Comparison of ENCODE assay signal across 11 mouse cellular contexts in the genomic region with DNA sequence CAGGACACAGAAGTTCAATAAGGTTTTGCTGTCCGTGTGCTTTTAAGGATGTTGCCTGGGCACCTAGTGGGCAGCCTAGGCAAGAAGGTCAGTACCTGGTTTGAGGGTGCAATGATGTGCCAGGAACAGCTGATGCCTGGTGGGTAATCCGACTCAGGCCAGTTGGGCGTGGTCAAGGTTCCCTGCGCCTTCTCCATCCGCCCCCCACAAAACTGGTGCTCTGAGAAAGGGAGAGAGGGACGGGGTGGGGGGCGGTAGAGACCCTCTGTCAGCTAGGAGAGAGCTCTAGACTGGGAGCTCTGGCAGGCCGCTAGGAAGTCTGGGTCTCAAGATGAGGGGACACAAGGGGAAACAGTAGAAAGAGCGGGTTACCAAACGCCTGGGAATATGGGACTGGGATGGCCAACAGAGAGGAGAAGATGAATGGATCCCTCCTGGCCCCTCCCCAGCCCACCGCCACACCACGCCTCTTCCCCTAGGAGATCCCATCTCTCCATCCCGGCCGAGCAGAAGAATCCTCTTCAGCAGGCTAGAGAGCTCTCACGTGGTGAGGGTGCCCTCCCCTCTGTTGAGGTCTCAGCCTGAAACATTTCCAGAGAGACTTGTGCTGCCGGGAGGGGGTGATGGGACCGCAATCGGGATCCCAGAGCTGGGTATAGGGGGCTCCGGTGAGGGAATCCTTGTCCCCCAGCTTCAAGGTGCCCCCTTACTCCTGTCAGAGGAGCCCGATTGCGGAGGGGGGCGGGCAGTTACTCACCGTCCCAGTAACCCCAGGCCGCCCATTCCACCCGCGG. TPM values are rescaled to one million over a fixed set of nuclear protein-coding genes. Genes with fewer than 3 reads are reported as not detected.
DNase-seq lines count a peak whose midpoint lies in the region; ATAC-seq and TF ChIP-seq lines count a peak whose summit lies in the region.
"Had no signal": no experiment of that assay in that cellular context is flagged by ENCODE, and none has a peak within 500 bp of the region (broad histone marks: within the 10 kb centered on the region; RNA-seq: fewer than 3 reads in every experiment).

No protein-coding gene starts in this region.

- no peak for TF ChIP-seq CTCF in ES-Bruce4 (IDR thresholded peaks at IDR 0.05; ENCODE audit: low read depth, low read length)

- WGBS in heart, embryonic 12.5 days: 28% methylated on average over 26 of the region's 26 CpGs
- 12% methylated on average over 25 of the region's 26 CpGs for WGBS in forebrain, embryonic 14.5 days
- 41% methylated on average over 26 of the region's 26 CpGs for WGBS in liver, embryonic 13.5 days (ENCODE audit: insufficient replicate concordance)

- H3K4me1 ChIP-seq in heart, embryonic 12.5 days (replicated peaks): peaks cover 51% of the 10 kb centered on the region
- H3K4me1 ChIP-seq in ES-Bruce4 (ENCODE audit: control insufficient read depth, insufficient read depth, low read length): peaks cover 10% of the 10 kb centered on the region
- H3K4me1 ChIP-seq in forebrain, embryonic 14.5 days (ENCODE audit: control insufficient read depth, insufficient read depth, low read length): no peaks in the 10 kb centered on the region; the same call in 1 of the 2 replicates
- H3K4me1 ChIP-seq in liver, embryonic 13.5 days (replicated peaks): peaks cover 76% of the 10 kb centered on the region

- H3K27me3 ChIP-seq in heart, embryonic 12.5 days (replicated peaks): peaks cover 15% of the 10 kb centered on the region
- H3K27me3 ChIP-seq in ES-Bruce4 (ENCODE audit: control insufficient read depth, insufficient read depth, low read length, poor library complexity, severe bottlenecking): no peaks in the 10 kb centered on the region
- H3K27me3 ChIP-seq in forebrain, embryonic 14.5 days (replicated peaks; ENCODE audit: control insufficient read depth, insufficient read depth, low read length): 0 out of 2 replicates have a peak, but pooled peaks cover 3% of the 10 kb centered on the region
- peaks cover 20% of the 10 kb centered on the region for H3K27me3 ChIP-seq in liver, embryonic 13.5 days

- no peak for ATAC-seq in heart, embryonic 12.5 days (ENCODE audit: insufficient number of reproducible peaks, low FRiP score)
- ATAC-seq in forebrain, embryonic 14.5 days: 0 out of 2 replicates have a peak, but pooled peaks have one; percentile 29
- ATAC-seq in liver, embryonic 13.5 days (ENCODE audit: low read depth): no peak

- H3K36me3 ChIP-seq in heart, embryonic 12.5 days: peaks cover 43% of the 10 kb centered on the region
- peaks cover 10% of the 10 kb centered on the region for H3K36me3 ChIP-seq in ES-Bruce4 (ENCODE audit: control insufficient read depth, insufficient read depth, low read length, poor library complexity, severe bottlenecking)
- no peaks in the 10 kb centered on the region for H3K36me3 ChIP-seq in forebrain, embryonic 14.5 days (ENCODE audit: control insufficient read depth, insufficient read depth, low read length)
- H3K36me3 ChIP-seq in liver, embryonic 13.5 days: peaks cover 7% of the 10 kb centered on the region; the same call in 1 of the 2 replicates

- TF ChIP-seq POLR2A in ES-Bruce4 (IDR thresholded peaks at IDR 0.05; ENCODE audit: insufficient read depth, low read length): no peak

- peak overlapping the region; percentile 64 for H3K9ac ChIP-seq in heart, embryonic 12.5 days
- peak overlapping the region; percentile 62 for H3K9ac ChIP-seq in ES-Bruce4 (ENCODE audit: low read depth, poor library complexity, severe bottlenecking)
- H3K9ac ChIP-seq in forebrain, embryonic 14.5 days (ENCODE audit: low read length): peak overlapping the region; percentile 4; the same call in 1 of the 2 replicates
- 0 out of 2 replicates have a peak overlapping the region, but pooled peaks have one; percentile 15 for H3K9ac ChIP-seq in liver, embryonic 13.5 days

- H3K9me3 ChIP-seq in heart, embryonic 12.5 days (replicated peaks): no peaks in the 10 kb centered on the region
- H3K9me3 ChIP-seq in ES-Bruce4 (replicated peaks; ENCODE audit: control insufficient read depth, insufficient read depth, low read length, poor library complexity, severe bottlenecking): no peaks in the 10 kb centered on the region
- H3K9me3 ChIP-seq in forebrain, embryonic 14.5 days (replicated peaks; ENCODE audit: control insufficient read depth, low read length): no peaks in the 10 kb centered on the region
- H3K9me3 ChIP-seq in liver, embryonic 13.5 days (replicated peaks): no peaks in the 10 kb centered on the region

- H3K4me2 ChIP-seq in heart, embryonic 12.5 days: peak overlapping the region; percentile 62
- H3K4me2 ChIP-seq in forebrain, embryonic 14.5 days (ENCODE audit: low read length): 0 out of 2 replicates have a peak overlapping the region, but pooled peaks have one; percentile 4
- 0 out of 2 replicates have a peak overlapping the region, but pooled peaks have one; percentile 10 for H3K4me2 ChIP-seq in liver, embryonic 13.5 days

- 0 out of 2 replicates have a peak, but pooled peaks have one; percentile 10 for TF ChIP-seq EP300 in ES-Bruce4 (IDR thresholded peaks at IDR 0.05; ENCODE audit: insufficient read depth, low read depth, low read length)

- H3K27ac ChIP-seq in heart, embryonic 12.5 days (ENCODE audit: poor library complexity, severe bottlenecking): no peak overlapping the region
- H3K27ac ChIP-seq in ES-Bruce4 (ENCODE audit: insufficient read depth, low read length): peak overlapping the region; percentile 44
- H3K27ac ChIP-seq in forebrain, embryonic 14.5 days (ENCODE audit: low read depth, low read length): no peak overlapping the region
- H3K27ac ChIP-seq in liver, embryonic 13.5 days: no peak overlapping the region; the same call in 1 of the 2 replicates

- intact Hi-C loops in heart, postnatal 25 days (cut with DNase I): no loop called here

- H3K4me3 ChIP-seq in heart, embryonic 12.5 days: peak overlapping the region; percentile 31; the same call in 1 of the 2 replicates
- H3K4me3 ChIP-seq in ES-Bruce4 (ENCODE audit: low read depth, low read length): peak overlapping the region; percentile 48
- H3K4me3 ChIP-seq in forebrain, embryonic 14.5 days (ENCODE audit: low read depth, low read length): no peak overlapping the region
- no peak overlapping the region for H3K4me3 ChIP-seq in liver, embryonic 13.5 days (replicated peaks)

- no peak for DNase-seq in heart, postnatal 25 days (ENCODE audit: low spot score)
- no peak for DNase-seq in forebrain, embryonic 14.5 days (ENCODE audit: low spot score)
- DNase-seq in liver, embryonic 13.5 days: no peak
- DNase-seq in layer of hippocampus, postnatal 25 days (ENCODE audit: extremely low spot score in 1 of 2, low spot score in 1 of 2): no peak
- no peak for DNase-seq in cerebellum, postnatal 36 days
- no peak for DNase-seq in cerebellum, postnatal 4 days (ENCODE audit: low spot score in 2 of 2)
- DNase-seq: gastrocnemius, postnatal 14 days; right cerebral cortex, adult 18-20 months had no signal

RNA-seq across cellular contexts. Expression of gene Pcolce, which starts 5.5 kb away (rescaled TPM):
- polyA plus RNA-seq in heart, embryonic 12.5 days (2016; fragmentation: Nextera tagmentation; extraction: Ambion mirVana): 109 and 118 TPM in 2 replicates
- total RNA-seq in heart, postnatal 25 days (2021): 10 to 100 TPM; 66.9 to 71.3 TPM
- polyA plus RNA-seq in ES-Bruce4 (2011; ENCODE audit: insufficient read depth, insufficient read length, low read depth, missing spikeins): 49.2 and 60.6 TPM in 2 replicates
- 10.5 and 12.3 TPM in 2 replicates for polyA plus RNA-seq in forebrain, embryonic 14.5 days (2014; fragmentation: Nextera tagmentation; extraction: Ambion mirVana)
- polyA plus RNA-seq in liver, embryonic 13.5 days (2015; fragmentation: Nextera tagmentation; extraction: Ambion mirVana): 15.5 and 16.1 TPM in 2 replicates
- 1 to 10 TPM; 6.7 to 9.2 TPM for total RNA-seq in layer of hippocampus, postnatal 25 days (2021)

RNA-seq across cellular contexts. Expression of gene Mospd3, which starts 7.2 kb away (rescaled TPM):
- polyA plus RNA-seq in heart, embryonic 12.5 days (2016; fragmentation: Nextera tagmentation; extraction: Ambion mirVana): 18.7 and 18.8 TPM in 2 replicates
- total RNA-seq in heart, postnatal 25 days (2021): 10 to 100 TPM; 16.2 to 17.5 TPM
- polyA plus RNA-seq in ES-Bruce4 (2011; ENCODE audit: insufficient read depth, insufficient read length, low read depth, missing spikeins): 20.3 and 22.4 TPM in 2 replicates
- 44.4 and 58.4 TPM in 2 replicates for polyA plus RNA-seq in forebrain, embryonic 14.5 days (2014; fragmentation: Nextera tagmentation; extraction: Ambion mirVana)
- 32.3 and 32.8 TPM in 2 replicates for polyA plus RNA-seq in liver, embryonic 13.5 days (2015; fragmentation: Nextera tagmentation; extraction: Ambion mirVana)
- 10 to 100 TPM; 33.6 TPM for total RNA-seq in layer of hippocampus, postnatal 25 days (2021)

RNA-seq across cellular contexts. Expression of gene Fbxo24, which starts 20.7 kb away (rescaled TPM):
- 0.15 TPM in 1 of 2 replicates, not detected in the other for polyA plus RNA-seq in heart, embryonic 12.5 days (2016; fragmentation: Nextera tagmentation; extraction: Ambion mirVana)
- under 1 TPM; 0.11 to 0.36 TPM for total RNA-seq in heart, postnatal 25 days (2021)
- 0.48 and 0.94 TPM in 2 replicates for polyA plus RNA-seq in ES-Bruce4 (2011; ENCODE audit: insufficient read depth, insufficient read length, low read depth, missing spikeins)
- 0.10 TPM in 1 of 2 replicates, not detected in the other for polyA plus RNA-seq in forebrain, embryonic 14.5 days (2014; fragmentation: Nextera tagmentation; extraction: Ambion mirVana)
- 0.08 TPM in 1 of 2 replicates, not detected in the other for polyA plus RNA-seq in liver, embryonic 13.5 days (2015; fragmentation: Nextera tagmentation; extraction: Ambion mirVana)
- under 1 TPM; 0.27 to 0.31 TPM for total RNA-seq in layer of hippocampus, postnatal 25 days (2021)
- total RNA-seq: liver, adult 2 months had no signal

RNA-seq across cellular contexts. Expression of gene Lrch4, which starts 20.9 kb away (rescaled TPM):
- polyA plus RNA-seq in heart, embryonic 12.5 days (2016; fragmentation: Nextera tagmentation; extraction: Ambion mirVana): 24.3 and 27.3 TPM in 2 replicates
- total RNA-seq in heart, postnatal 25 days (2021): 10 to 100 TPM; 17.6 to 18.2 TPM
- polyA plus RNA-seq in ES-Bruce4 (2011; ENCODE audit: insufficient read depth, insufficient read length, low read depth, missing spikeins): 25.1 and 28.6 TPM in 2 replicates
- polyA plus RNA-seq in forebrain, embryonic 14.5 days (2014; fragmentation: Nextera tagmentation; extraction: Ambion mirVana): 12.3 and 12.4 TPM in 2 replicates
- 24.8 and 32.0 TPM in 2 replicates for polyA plus RNA-seq in liver, embryonic 13.5 days (2015; fragmentation: Nextera tagmentation; extraction: Ambion mirVana)
- 10 to 100 TPM; 19.3 to 23.5 TPM for total RNA-seq in layer of hippocampus, postnatal 25 days (2021)

RNA-seq across cellular contexts. Expression of gene Gm20605, which starts 20.9 kb away (rescaled TPM):
- 6.9 and 7.1 TPM in 2 replicates for polyA plus RNA-seq in heart, embryonic 12.5 days (2016; fragmentation: Nextera tagmentation; extraction: Ambion mirVana)
- total RNA-seq in heart, postnatal 25 days (2021): 1 to 10 TPM; 3.2 to 4.5 TPM
- 5.4 and 9.0 TPM in 2 replicates for polyA plus RNA-seq in ES-Bruce4 (2011; ENCODE audit: insufficient read depth, insufficient read length, low read depth, missing spikeins)
- 4.6 and 6.6 TPM in 2 replicates for polyA plus RNA-seq in forebrain, embryonic 14.5 days (2014; fragmentation: Nextera tagmentation; extraction: Ambion mirVana)
- 3.4 and 4.1 TPM in 2 replicates for polyA plus RNA-seq in liver, embryonic 13.5 days (2015; fragmentation: Nextera tagmentation; extraction: Ambion mirVana)
- 10 to 100 TPM; 12.7 to 15.8 TPM for total RNA-seq in layer of hippocampus, postnatal 25 days (2021)

Comparison
In these comparisons a context has a peak if more than half of its experiments do, and no peak if none do; other contexts are left out.
1. H3K4me2 ChIP-seq: peak in every context shown above with its lines; median percentile 62 in heart, embryonic 12.5 days; 10 in liver, embryonic 13.5 days; 4 in forebrain, embryonic 14.5 days.
2. H3K4me3 ChIP-seq: peak in heart, embryonic 12.5 days (single experiment) and ES-Bruce4 (single experiment); none in forebrain, embryonic 14.5 days (single experiment) and liver, embryonic 13.5 days (single experiment).
3. H3K9ac ChIP-seq: peak in every context shown above with its lines; median percentile 64 in heart, embryonic 12.5 days; 62 in ES-Bruce4; 15 in liver, embryonic 13.5 days; 4 in forebrain, embryonic 14.5 days.